Mouse (Mus musculus): ENCODE measurements around the gene Grhpr. TPM values are rescaled to one million over a fixed set of nuclear protein-coding genes. Genes with fewer than 3 reads are reported as not detected.

Grhpr gene
- polyA plus RNA-seq (2012; rRNA removed) = 19.9 and 20.5 TPM in 2 replicates

GRCm38 (mm10) chr4:44981280-44981973 is at the start of gene Grhpr:
Gene Grhpr (plus strand): TSS chr4:44981395.

GRCm38 (mm10) chr4:45012105-45012975 is 31.1 kb downstream of the Grhpr start, which contains the start of gene Zbtb5:
Gene Zbtb5 (minus strand): TSS chr4:45012412.

GRCm38 (mm10) chr4:45018452-45018980 is 37.3 kb downstream of the Grhpr start, which contains the start of gene Polr1e:
Gene Polr1e (plus strand): TSS chr4:45018583.

Other genes starting within 250 kb of the Grhpr start
- 46.2 and 53.6 TPM in 2 replicates for gene Zcchc7, start 225.5 kb upstream of the Grhpr start, polyA plus RNA-seq (2012; rRNA removed)
- 28.1 and 29.3 TPM in 2 replicates for gene Zbtb5, start 31.0 kb downstream of the Grhpr start, polyA plus RNA-seq (2012; rRNA removed)
- gene Polr1e, start 37.2 kb downstream of the Grhpr start, polyA plus RNA-seq (2012; rRNA removed) = 19.4 and 21.5 TPM in 2 replicates
- gene Fbxo10, start 103.2 kb downstream of the Grhpr start, polyA plus RNA-seq (2012; rRNA removed) = 33.2 and 33.7 TPM in 2 replicates
- 128 and 157 TPM in 2 replicates for gene Tomm5, start 126.7 kb downstream of the Grhpr start, polyA plus RNA-seq (2012; rRNA removed)
- 2.6 and 2.8 TPM in 2 replicates for gene Frmpd1, start 203.5 kb downstream of the Grhpr start, polyA plus RNA-seq (2012; rRNA removed)

Data from central nervous system, embryonic 18 days (tissue).